Mouse (Mus musculus) embryonic facial prominence, embryonic 12.5 days (tissue): ENCODE measurements at regions not wholly inside any gene's neighbourhood (a gene's known extent, or its start where the extent isn't known, plus 50 kb on each side); places are given as distances from the start of the nearest gene placed in this dataset.
A peak's percentile ranks its signal among the peaks of the same experiment; 100 is the strongest.

Source experiments
- ATAC-seq: fragments of 200-750 bp; cut with Nextera tagmentation; 2 replicates; pipeline ENCODE4 v1.8.0; 2017; ENCODE audit not compliant: insufficient number of reproducible peaks, insufficient read depth, low FRiP score, low TSS enrichment
- H3K27ac ChIP-seq: fragments of 300-500 bp; sonication (generic); 2 replicates; pipeline ENCODE4 v1.5.1; 2016; ENCODE audit warnings: mild to moderate bottlenecking
- H3K27me3 ChIP-seq: fragments of 300-500 bp; sonication (generic); 2 replicates; pipeline ENCODE4 v1.6.1; 2016; ENCODE audit warnings: mild to moderate bottlenecking, moderate library complexity
- H3K36me3 ChIP-seq: fragments of 300-500 bp; sonication (generic); 2 replicates; pipeline ENCODE4 v1.6.1; 2016; ENCODE audit warnings: mild to moderate bottlenecking
- H3K4me1 ChIP-seq: fragments of 300-500 bp; sonication (generic); 2 replicates; pipeline ENCODE4 v1.6.1; 2016
- H3K4me2 ChIP-seq: fragments of 300-500 bp; sonication (generic); replicated peaks from 2 replicates; pipeline ENCODE4 v1.6.1; 2016; ENCODE audit warnings: mild to moderate bottlenecking, moderate library complexity
- H3K4me3 ChIP-seq: fragments of 300-500 bp; sonication (generic); 2 replicates; pipeline ENCODE4 v1.5.1; 2016; ENCODE audit warnings: mild to moderate bottlenecking
- H3K9ac ChIP-seq: fragments of 300-500 bp; sonication (generic); 2 replicates; pipeline ENCODE4 v1.6.1; 2016; ENCODE audit warnings: mild to moderate bottlenecking, moderate library complexity
- H3K9me3 ChIP-seq: fragments of 300-500 bp; sonication (generic); 2 replicates; pipeline ENCODE4 v1.6.1; 2016; ENCODE audit warnings: mild to moderate bottlenecking, moderate library complexity
- WGBS: fragments of 180-500 bp; shearing (Covaris S2); methylation state at CpG from one replicate; pipeline ENCODE4 v1.1.7; 2016; 5-methylcytosine and 5-hydroxymethylcytosine counted together

GRCm38 (mm10) chr14:67599734-67600133 is 1590.7 kb upstream of the Gulo start:
- Histone ChIP-seq H3K27ac (no peak overlapping the region), H3K36me3 (no peaks in the 10 kb centered on the region), H3K4me1 (no peaks in the 10 kb centered on the region), H3K4me2 (no peak overlapping the region), H3K27me3 (0 out of 2 replicates have a peak, but pooled peaks cover 7% of the 10 kb centered on the region), H3K4me3 (no peak overlapping the region), H3K9me3 (no peaks in the 10 kb centered on the region), H3K9ac (no peak overlapping the region)
- ATAC-seq: no peak
- 25% methylated on average over 4 of the region's 4 CpGs for WGBS

DNA sequence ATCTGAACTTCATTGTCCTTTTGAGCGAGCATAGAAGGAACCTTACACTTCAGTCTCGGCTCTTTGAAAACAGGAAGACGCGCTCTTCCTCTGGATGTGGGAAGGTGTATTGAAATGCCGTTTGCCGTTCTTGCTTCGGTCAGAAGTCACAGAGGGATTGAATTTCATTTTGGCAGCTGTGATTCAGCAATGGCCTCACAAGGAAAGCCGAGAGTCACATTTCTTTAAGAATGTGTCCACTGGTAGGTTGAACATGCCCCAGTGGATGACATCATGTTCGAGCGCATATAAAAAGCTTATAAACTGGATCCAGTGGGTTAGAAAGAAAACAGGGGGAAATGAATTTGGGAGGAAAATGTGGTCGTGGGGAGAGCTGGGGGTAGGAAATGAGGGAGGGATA is 1579.6 kb upstream of the Gulo start:
- peak overlapping the region; percentile 1; the same call in 1 of the 2 replicates for H3K4me2 ChIP-seq
- 46% methylated on average over 11 of the region's 11 CpGs for WGBS

DNA sequence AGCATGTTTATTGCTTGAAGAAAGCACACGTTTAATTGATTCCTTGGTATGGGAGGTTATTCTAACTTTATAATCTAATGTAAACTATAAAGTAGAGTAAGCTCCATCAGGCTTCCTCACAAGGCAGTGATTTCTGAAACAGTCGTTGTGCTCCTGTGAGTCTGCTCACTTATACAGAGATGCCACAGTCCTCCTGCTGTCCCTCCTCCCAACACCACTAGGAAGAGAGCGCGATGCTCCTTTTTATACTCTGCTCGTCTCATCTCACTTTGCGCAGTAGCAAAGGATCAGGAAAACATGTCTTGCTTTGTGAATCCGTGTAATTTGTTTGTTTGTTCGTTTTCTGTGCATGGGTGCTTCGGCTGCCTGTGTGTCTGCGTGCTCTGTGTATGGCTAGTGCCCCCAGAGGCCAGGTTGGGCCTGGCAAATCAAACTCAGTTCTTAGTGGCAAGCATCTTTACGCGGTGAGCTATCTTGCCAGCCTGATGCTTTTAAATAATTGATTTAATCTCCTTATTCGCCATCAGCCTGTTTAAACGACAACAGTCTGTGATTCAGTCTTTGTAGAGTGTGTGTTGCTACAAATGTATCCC is 1575.5 kb upstream of the Gulo start:
- Histone ChIP-seq H3K9ac (no peak overlapping the region), H3K36me3 (no peaks in the 10 kb centered on the region), H3K4me3 (no peak overlapping the region), H3K27me3 (no peaks in the 10 kb centered on the region), H3K27ac (no peak overlapping the region), H3K4me1 (0 out of 2 replicates have a peak, but pooled peaks cover 13% of the 10 kb centered on the region), H3K4me2 (no peak overlapping the region), H3K9me3 (no peaks in the 10 kb centered on the region)
- WGBS: 62% methylated on average over 14 of the region's 14 CpGs
- ATAC-seq: no peak

More for the DNA sequence above, 1579.6 kb upstream of the Gulo start:
- ATAC-seq: no peak
- H3K27ac ChIP-seq: no peak overlapping the region
- H3K27me3 ChIP-seq: no peaks in the 10 kb centered on the region
- 0 out of 2 replicates have a peak, but pooled peaks cover 5% of the 10 kb centered on the region for H3K4me1 ChIP-seq
- H3K9ac ChIP-seq: no peak overlapping the region
- no peaks in the 10 kb centered on the region for H3K9me3 ChIP-seq
- H3K4me3 ChIP-seq: no peak overlapping the region
- no peaks in the 10 kb centered on the region for H3K36me3 ChIP-seq

DNA sequence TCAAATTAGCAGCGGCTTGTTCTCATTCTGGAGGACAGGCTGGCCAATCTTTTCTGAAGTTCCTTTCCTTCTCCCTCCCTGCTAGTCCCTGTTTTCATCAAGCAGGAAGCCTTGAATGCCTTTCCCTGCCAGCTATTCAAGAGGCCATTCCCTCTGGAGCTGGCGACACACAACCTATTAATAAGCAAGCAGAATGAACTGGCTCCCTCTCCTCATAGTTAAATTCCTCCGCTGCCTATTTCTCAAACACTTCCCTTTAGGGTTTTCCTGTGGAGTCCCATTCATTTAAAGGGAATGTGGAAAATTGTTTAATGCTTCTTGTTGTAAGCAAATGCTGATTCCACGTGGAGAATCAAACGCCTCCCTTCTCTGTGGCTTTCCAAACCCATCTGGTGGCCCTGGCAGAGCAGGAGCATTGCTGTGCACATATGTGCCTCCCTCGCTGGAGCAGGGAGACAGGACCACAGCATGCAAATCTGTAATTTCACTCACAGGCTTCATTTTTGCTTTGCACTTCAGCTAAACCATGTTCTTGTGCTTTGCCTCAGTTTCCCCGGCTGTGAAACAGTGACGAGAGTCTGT is 1573.3 kb upstream of the Gulo start:
- no peaks in the 10 kb centered on the region for H3K9me3 ChIP-seq
- no peaks in the 10 kb centered on the region for H3K27me3 ChIP-seq
- no peak overlapping the region for H3K27ac ChIP-seq
- no peak overlapping the region for H3K4me2 ChIP-seq
- H3K36me3 ChIP-seq: no peaks in the 10 kb centered on the region
- H3K4me3 ChIP-seq: no peak overlapping the region
- no peak for ATAC-seq
- H3K4me1 ChIP-seq: 0 out of 2 replicates have a peak, but pooled peaks cover 8% of the 10 kb centered on the region
- no peak overlapping the region for H3K9ac ChIP-seq
- WGBS: 64% methylated on average over 8 of the region's 8 CpGs

GRCm38 (mm10) chr14:67574346-67574949 is 1565.4 kb upstream of the Gulo start:
- no peak overlapping the region for H3K9ac ChIP-seq
- 67% methylated on average over 7 of the region's 7 CpGs for WGBS
- no peak overlapping the region for H3K4me2 ChIP-seq
- no peaks in the 10 kb centered on the region for H3K9me3 ChIP-seq
- no peaks in the 10 kb centered on the region for H3K36me3 ChIP-seq
- ATAC-seq: no peak
- H3K27ac ChIP-seq: no peak overlapping the region
- no peak overlapping the region for H3K4me3 ChIP-seq
- H3K27me3 ChIP-seq: peaks cover 15% of the 10 kb centered on the region; the same call in 1 of the 2 replicates
- H3K4me1 ChIP-seq: peaks cover 21% of the 10 kb centered on the region

DNA sequence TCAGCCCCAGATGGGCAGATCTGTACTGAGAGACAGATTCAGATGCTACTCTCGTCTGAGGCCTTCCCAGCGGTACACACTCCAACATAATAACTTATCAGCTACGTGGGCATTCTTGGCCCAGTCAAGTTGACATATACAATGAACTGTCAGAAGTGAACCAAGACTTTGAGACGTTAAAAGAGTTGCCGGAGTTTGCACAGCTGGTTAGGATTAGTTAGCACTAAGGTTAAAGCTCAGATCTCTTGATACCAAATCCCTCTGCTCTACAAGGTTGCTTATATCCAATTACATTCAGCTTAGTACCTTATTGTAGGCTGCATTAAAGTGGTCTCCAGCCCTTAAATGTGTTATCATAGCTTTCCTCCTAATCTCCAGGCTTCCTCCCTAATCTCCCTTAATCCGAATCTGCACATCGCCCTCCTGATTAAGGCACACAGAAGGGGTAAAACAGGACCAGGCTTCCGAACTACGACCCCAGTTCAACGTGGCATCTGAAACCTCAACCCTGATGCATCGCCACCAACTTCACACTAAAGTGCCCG is 1564.5 kb upstream of the Gulo start:
- Histone ChIP-seq H3K4me2 (no peak overlapping the region), H3K9me3 (no peaks in the 10 kb centered on the region), H3K27me3 (peaks cover 21% of the 10 kb centered on the region; the same call in 1 of the 2 replicates), H3K36me3 (no peaks in the 10 kb centered on the region), H3K9ac (no peak overlapping the region), H3K4me1 (peaks cover 29% of the 10 kb centered on the region), H3K27ac (no peak overlapping the region), H3K4me3 (no peak overlapping the region)
- 26% methylated on average over 12 of the region's 12 CpGs for whole genome bisulfite sequencing
- ATAC-seq: 0 out of 2 replicates have a peak, but pooled peaks have one; percentile 60

DNA sequence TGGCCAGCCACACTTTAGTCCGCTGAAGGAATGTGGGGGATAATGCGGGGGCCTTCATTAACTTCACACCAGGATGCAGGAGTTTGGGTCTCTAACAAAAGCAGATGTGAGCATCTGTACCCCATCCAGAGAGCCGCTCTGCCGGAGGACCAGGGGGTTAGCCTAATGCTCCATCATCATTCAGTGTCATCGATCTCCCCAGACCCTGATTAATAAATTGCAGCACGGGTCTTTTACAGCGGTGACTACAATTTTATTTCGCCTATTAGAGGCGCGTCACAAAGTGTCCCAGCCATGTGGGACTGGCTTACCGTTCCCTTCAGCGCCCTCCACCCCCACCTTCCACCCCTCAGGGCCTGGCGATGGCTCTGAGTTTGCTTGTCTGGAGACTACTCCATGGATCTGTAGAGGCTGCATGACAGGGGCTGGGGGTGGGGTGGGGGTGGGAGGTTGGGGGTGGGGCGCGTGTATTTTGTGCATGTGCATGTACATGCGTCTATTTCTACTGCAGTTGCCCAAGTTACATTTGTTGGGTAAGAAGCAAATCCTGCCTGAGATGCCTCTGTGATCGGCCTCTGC is 1560.8 kb upstream of the Gulo start:
- Histone ChIP-seq H3K9me3 (no peaks in the 10 kb centered on the region), H3K27me3 (peaks cover 27% of the 10 kb centered on the region), H3K4me3 (no peak overlapping the region), H3K4me1 (peaks cover 29% of the 10 kb centered on the region), H3K9ac (no peak overlapping the region), H3K27ac (no peak overlapping the region), H3K36me3 (no peaks in the 10 kb centered on the region), H3K4me2 (peak overlapping the region; percentile 19)
- 31% methylated on average over 17 of the region's 17 CpGs for WGBS
- no peak for ATAC-seq

- Histone ChIP-seq H3K9ac (no peak overlapping the region), H3K9me3 (no peaks in the 10 kb centered on the region), H3K4me2 (peak overlapping the region; percentile 19; the same call in 1 of the 2 replicates), H3K27ac (no peak overlapping the region), H3K36me3 (no peaks in the 10 kb centered on the region), H3K4me1 (peaks cover 29% of the 10 kb centered on the region), H3K4me3 (no peak overlapping the region), H3K27me3 (peaks cover 27% of the 10 kb centered on the region)
- no peak for ATAC-seq
- 32% methylated on average over 22 of the region's 22 CpGs for WGBS
Measured at GRCm38 (mm10) chr14:67568896-67569743, 1560.1 kb upstream of the Gulo start.

GRCm38 (mm10) chr14:67554897-67555296 is 1545.9 kb upstream of the Gulo start:
- whole genome bisulfite sequencing: 85% methylated on average over 7 of the region's 7 CpGs

DNA sequence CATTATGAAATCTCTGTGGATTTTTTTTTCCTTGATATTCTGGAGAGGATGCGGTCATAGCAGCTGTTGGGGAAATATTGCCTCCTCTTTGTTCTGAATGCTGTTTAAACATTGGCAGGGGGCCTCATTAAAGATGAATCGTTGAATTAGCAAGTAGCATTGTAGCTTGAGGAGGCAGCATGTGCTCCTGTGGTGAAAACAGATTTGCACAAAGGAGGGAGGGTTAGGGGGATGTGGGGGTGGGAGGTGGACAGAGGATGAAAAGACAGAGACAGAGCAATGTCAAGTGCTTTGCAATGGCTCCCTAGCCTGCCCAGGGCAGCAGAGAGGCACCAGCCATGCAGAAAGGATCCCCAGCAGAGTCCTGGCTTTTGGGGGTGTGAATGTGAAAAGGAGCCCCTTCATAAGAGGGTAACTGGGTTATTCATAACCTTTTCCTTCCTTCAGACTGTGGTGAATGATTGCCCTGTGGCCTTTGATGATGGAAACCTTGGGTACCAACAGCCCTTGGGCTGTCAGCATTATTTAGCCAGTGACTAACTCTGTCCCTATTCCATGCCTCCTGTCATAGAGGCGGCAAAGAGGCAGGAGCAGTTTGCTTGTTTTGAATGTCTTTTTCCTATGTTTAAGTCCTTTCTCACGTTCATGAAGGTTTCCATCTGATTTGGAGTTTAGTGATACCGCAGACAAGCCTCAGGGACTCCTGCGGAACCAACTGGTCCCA is 1541.6 kb upstream of the Gulo start:
- H3K9ac ChIP-seq: no peak overlapping the region
- H3K27me3 ChIP-seq: 0 out of 2 replicates have a peak, but pooled peaks cover 4% of the 10 kb centered on the region
- no peak; the same call in 1 of the 2 replicates for ATAC-seq
- WGBS: 71% methylated on average over 6 of the region's 6 CpGs
- no peak overlapping the region for H3K4me3 ChIP-seq
- H3K4me2 ChIP-seq: no peak overlapping the region
- H3K4me1 ChIP-seq: no peaks in the 10 kb centered on the region
- no peaks in the 10 kb centered on the region for H3K9me3 ChIP-seq
- H3K27ac ChIP-seq: no peak overlapping the region
- no peaks in the 10 kb centered on the region for H3K36me3 ChIP-seq

More at GRCm38 (mm10) chr14:67554897-67555296, 1545.9 kb upstream of the Gulo start:
- Histone ChIP-seq H3K4me2 (no peak overlapping the region), H3K27ac (no peak overlapping the region), H3K9ac (no peak overlapping the region), H3K4me1 (no peaks in the 10 kb centered on the region), H3K4me3 (no peak overlapping the region), H3K9me3 (no peaks in the 10 kb centered on the region), H3K36me3 (no peaks in the 10 kb centered on the region), H3K27me3 (no peaks in the 10 kb centered on the region)
- ATAC-seq: no peak
